Mouse (Mus musculus) gastrocnemius, adult 2 months (tissue): ENCODE measurements at regions not wholly inside any gene's neighbourhood (a gene's known extent, or its start where the extent isn't known, plus 50 kb on each side); places are given as distances from the start of the nearest gene placed in this dataset.

Experiments used
- DNase-seq: peaks from one replicate; pipeline ENCODE4 v3.0.0; 2022
- H3K27ac ChIP-seq: fragments of 200-600 bp; 2 replicates; pipeline ENCODE4 v1.8.1; 2022; ENCODE audit warnings: mild to moderate bottlenecking
- H3K4me3 ChIP-seq: fragments of 200-600 bp; 2 replicates; pipeline ENCODE4 v1.8.1; 2022; ENCODE audit warnings: mild to moderate bottlenecking, moderate library complexity
- CTCF ChIP-seq: fragments of 200-600 bp; IDR thresholded peaks from 2 replicates; pipeline ENCODE4 v1.8.1; 2022; ENCODE audit warnings: antibody characterized with exemption, mild to moderate bottlenecking, moderate library complexity
- intact Hi-C: fragments of 180-260 bp; cut with DNase I; formaldehyde crosslinking; loops from one replicate; pipeline ENCODE4 v1.15.1; 2025

DNA sequence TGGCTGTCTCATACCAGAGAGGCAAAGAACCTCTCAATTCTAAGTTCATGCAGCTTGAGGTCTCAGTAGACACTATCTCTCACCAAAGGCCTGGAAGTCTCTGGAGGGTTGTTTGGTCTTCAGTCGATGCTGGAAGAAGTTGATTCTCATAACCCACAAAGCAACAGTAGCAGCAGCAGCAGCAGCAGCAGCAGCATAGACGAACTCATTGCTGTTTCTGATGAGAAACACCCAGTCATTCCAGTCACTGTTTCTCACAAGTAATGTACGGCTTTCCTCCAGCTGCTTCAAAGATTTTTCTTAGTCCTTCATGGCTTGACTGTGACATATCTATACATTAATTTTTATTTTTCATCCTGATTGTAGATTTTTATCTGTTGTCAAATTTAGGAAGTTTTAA lies 298.1 kb upstream of the Hnrnpa3 start:
- intact Hi-C loops: no loop called here
- no peak overlapping the region for H3K27ac ChIP-seq
- H3K4me3 ChIP-seq: no peak overlapping the region
- TF ChIP-seq CTCF: no peak
- no peak for DNase-seq

DNA sequence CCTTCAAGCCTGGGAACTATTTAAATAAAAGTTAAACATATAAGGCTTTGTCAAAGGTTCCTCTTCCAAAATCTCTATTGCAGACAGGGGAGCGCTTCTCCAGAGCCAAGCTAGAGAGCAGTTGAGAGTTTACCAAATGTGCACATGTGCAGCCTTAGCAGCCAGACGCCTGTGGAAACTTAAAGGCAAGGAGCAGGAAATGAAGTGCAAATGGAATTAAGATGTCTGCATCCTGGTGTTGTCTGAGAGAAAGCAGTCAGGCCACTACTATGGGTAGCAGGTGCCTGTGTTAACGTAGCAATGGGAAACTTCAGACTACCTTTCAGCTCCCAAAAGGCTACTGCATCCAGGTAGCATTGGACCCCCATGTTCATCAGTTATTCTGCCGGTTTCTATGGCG lies 282.4 kb upstream of the Hnrnpa3 start:
- Histone ChIP-seq H3K27ac (no peak overlapping the region), H3K4me3 (no peak overlapping the region)
- TF ChIP-seq CTCF: no peak
- no peak for DNase-seq
- intact Hi-C loops: no loop called here

- intact Hi-C loops: no loop called here
- DNase-seq: no peak
- Histone ChIP-seq H3K27ac (no peak overlapping the region), H3K4me3 (no peak overlapping the region)
- no peak for TF ChIP-seq CTCF
Measured at GRCm38 (mm10) chr2:75385551-75386263, 273.4 kb upstream of the Hnrnpa3 start.

GRCm38 (mm10) chr2:75386636-75387035 lies 272.4 kb upstream of the Hnrnpa3 start:
- no peak overlapping the region for H3K4me3 ChIP-seq
- no peak for TF ChIP-seq CTCF
- no peak for DNase-seq
- H3K27ac ChIP-seq: no peak overlapping the region
- intact Hi-C loops: no loop called here

DNA sequence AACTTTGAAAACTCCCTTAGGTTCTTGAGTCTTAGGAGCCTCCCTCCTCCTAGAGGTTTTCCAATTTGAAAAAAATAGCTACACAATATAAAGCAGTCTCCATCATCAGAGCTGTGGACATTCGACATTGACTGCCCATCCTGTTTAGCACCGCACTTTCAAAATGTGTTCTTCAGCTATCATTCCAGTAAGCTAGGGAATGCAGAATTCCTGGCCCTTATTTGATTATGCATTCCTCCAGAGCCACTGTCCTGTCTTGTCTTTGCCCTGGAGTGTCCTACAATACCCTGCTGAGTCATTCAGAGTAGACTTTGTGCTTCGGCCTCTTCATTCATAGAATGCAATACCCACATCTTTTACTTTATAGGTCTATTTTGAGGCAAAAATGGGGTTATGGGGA lies 267.0 kb upstream of the Hnrnpa3 start:
- Histone ChIP-seq H3K4me3 (no peak overlapping the region), H3K27ac (no peak overlapping the region)
- no peak for DNase-seq
- TF ChIP-seq CTCF: no peak
- intact Hi-C loops: no loop called here

DNA sequence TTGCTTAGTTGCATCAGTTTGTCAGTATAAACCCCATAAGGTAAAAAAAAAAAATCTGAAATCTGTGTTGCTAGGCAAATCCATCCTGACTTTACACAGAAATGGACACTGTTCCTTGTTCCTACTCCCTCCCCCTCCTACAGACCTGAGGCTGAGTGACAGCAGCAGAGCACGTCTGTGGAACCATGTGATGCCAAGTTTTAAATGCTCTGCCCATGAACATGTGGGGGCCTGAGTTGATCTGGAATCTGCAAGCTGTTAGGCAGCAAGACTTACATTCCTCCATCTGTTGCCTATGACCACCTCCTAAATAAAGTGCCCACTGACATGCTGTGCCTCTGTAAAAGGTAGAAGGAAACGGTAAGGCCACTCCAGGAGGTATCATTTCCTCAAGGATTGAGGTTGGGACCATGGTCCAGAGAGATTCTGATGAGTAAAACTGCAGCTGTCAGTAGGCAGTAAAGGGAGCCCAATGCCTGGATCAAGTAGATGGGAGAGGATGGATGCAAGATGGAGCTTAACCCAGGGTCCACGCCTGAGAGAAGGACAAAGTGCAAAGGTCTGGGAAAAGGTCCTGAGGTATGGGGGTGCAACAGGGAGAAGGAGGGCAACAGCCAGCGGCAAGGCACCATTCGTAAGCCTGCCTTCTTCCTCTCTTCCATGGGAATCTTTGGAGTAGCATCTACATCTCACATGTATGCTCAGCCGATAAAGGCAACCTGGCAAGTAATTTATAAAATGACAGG lies 264.0 kb upstream of the Hnrnpa3 start:
- TF ChIP-seq CTCF: no peak
- no peak overlapping the region for H3K4me3 ChIP-seq
- intact Hi-C loops: no loop called here
- DNase-seq: no peak
- no peak overlapping the region for H3K27ac ChIP-seq

DNA sequence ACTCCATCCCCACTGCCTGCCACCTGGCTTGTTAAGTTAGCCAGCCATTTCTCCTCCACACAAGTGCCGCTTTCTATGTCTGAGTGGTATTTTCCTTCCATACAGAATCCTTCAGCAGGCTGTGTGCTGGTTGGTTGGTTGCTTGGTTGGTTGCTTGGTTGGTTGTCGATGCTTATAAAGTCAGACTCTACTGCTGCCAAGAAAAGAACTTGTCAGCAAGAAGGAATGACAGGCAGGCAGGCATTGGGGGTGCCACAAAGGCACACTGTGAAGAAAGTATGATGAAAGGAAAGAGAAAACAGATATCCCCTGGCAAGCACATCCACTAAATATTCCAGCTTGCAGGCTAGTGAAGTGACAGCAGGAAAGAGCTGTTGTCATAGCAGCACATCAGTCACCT lies 263.0 kb upstream of the Hnrnpa3 start:
- no peak for DNase-seq
- Histone ChIP-seq H3K4me3 (no peak overlapping the region), H3K27ac (no peak overlapping the region)
- TF ChIP-seq CTCF: no peak
- intact Hi-C loops: no loop called here

GRCm38 (mm10) chr2:75400291-75400870 lies 258.7 kb upstream of the Hnrnpa3 start:
- intact Hi-C loops: no loop called here
- no peak for TF ChIP-seq CTCF
- peak; percentile 29 for DNase-seq
- no peak overlapping the region for H3K4me3 ChIP-seq
- H3K27ac ChIP-seq: no peak overlapping the region

- no peak overlapping the region for H3K4me3 ChIP-seq
- no peak overlapping the region for H3K27ac ChIP-seq
- no peak for DNase-seq
- no peak for TF ChIP-seq CTCF
- intact Hi-C loops: no loop called here
Measured at GRCm38 (mm10) chr2:75403791-75404190, 255.3 kb upstream of the Hnrnpa3 start.

GRCm38 (mm10) chr2:75405524-75406214 lies 253.4 kb upstream of the Hnrnpa3 start:
- DNase-seq: no peak
- peak overlapping the region; percentile 51; the same call in 1 of the 2 replicates for H3K27ac ChIP-seq
- intact Hi-C loops: no loop called here
- no peak overlapping the region for H3K4me3 ChIP-seq
- no peak for TF ChIP-seq CTCF

GRCm38 (mm10) chr2:75406721-75407455 lies 252.2 kb upstream of the Hnrnpa3 start:
- Histone ChIP-seq H3K4me3 (no peak overlapping the region), H3K27ac (peak overlapping the region; percentile 51)
- peak; percentile 31 for DNase-seq
- intact Hi-C loops: no loop called here
- no peak for TF ChIP-seq CTCF

GRCm38 (mm10) chr2:75407560-75407959 lies 251.5 kb upstream of the Hnrnpa3 start:
- Histone ChIP-seq H3K4me3 (no peak overlapping the region), H3K27ac (peak overlapping the region; percentile 51; the same call in 1 of the 2 replicates)
- no peak for DNase-seq
- intact Hi-C loops: no loop called here
- no peak for TF ChIP-seq CTCF
